Mouse (Mus musculus) stomach, embryonic 16.5 days (tissue): Measurements from ENCODE around the gene Myl7. TPM values are rescaled to one million over a fixed set of nuclear protein-coding genes. Genes with fewer than 3 reads are reported as not detected.
A peak's percentile ranks its signal among the peaks of the same experiment; 100 is the strongest.

ENCODE experiments used
- ATAC-seq: fragments of 200-750 bp; cut with Nextera tagmentation; 2 replicates; pipeline ENCODE4 v1.8.0; 2017; ENCODE audit warnings: moderate number of reproducible peaks, moderate TSS enrichment; ENCODE audit not compliant: insufficient read depth, low FRiP score
- H3K27ac ChIP-seq: fragments of 300-500 bp; sonication (generic); 2 replicates; pipeline ENCODE4 v1.5.1; 2014; ENCODE audit warnings: low read length
- H3K27me3 ChIP-seq: fragments of 300-500 bp; sonication (generic); 2 replicates; pipeline ENCODE4 v1.6.1; 2014; ENCODE audit warnings: low read length, control low read depth, mixed read lengths; ENCODE audit not compliant: control insufficient read depth, insufficient read depth
- H3K36me3 ChIP-seq: fragments of 300-500 bp; sonication (generic); 2 replicates; pipeline ENCODE4 v1.6.1; 2014; ENCODE audit warnings: low read length; ENCODE audit not compliant: control insufficient read depth, insufficient read depth
- H3K4me1 ChIP-seq: fragments of 300-500 bp; sonication (generic); 2 replicates; pipeline ENCODE4 v1.6.1; 2014; ENCODE audit warnings: low read length, control low read depth, mixed read lengths; ENCODE audit not compliant: control insufficient read depth, insufficient read depth
- H3K4me2 ChIP-seq: fragments of 300-500 bp; sonication (generic); 2 replicates; pipeline ENCODE4 v1.6.1; 2014; ENCODE audit warnings: low read depth, low read length, mixed read lengths
- H3K4me3 ChIP-seq: fragments of 300-500 bp; sonication (generic); replicated peaks from 2 replicates; pipeline ENCODE4 v1.5.1; 2014; ENCODE audit warnings: mild to moderate bottlenecking, low read length
- H3K9ac ChIP-seq: fragments of 300-500 bp; sonication (generic); 2 replicates; pipeline ENCODE4 v1.6.1; 2014; ENCODE audit warnings: low read length
- H3K9me3 ChIP-seq: fragments of 300-500 bp; sonication (generic); replicated peaks from 2 replicates; pipeline ENCODE4 v1.6.1; 2016; ENCODE audit warnings: low read length, control low read depth; ENCODE audit not compliant: control insufficient read depth
- WGBS: fragments of 180-500 bp; shearing (Covaris S2); extraction: QIAGEN DNeasy Blood & Tissue Kit; methylation state at CpG from one replicate; pipeline ENCODE4 v1.1.7; 2014; 5-methylcytosine and 5-hydroxymethylcytosine counted together
- polyA plus RNA-seq: library from polyadenylated mRNA; unstranded; fragments of >200 nt; fragmentation: Nextera tagmentation; extraction: Ambion mirVana; gene quantifications from 2 replicates; pipeline ENCODE4 v1.2.1, GENCODE M21; 2015

Myl7 gene
- polyA plus RNA-seq, 1 experiment from 2014 or later: 32.4 TPM

DNA sequence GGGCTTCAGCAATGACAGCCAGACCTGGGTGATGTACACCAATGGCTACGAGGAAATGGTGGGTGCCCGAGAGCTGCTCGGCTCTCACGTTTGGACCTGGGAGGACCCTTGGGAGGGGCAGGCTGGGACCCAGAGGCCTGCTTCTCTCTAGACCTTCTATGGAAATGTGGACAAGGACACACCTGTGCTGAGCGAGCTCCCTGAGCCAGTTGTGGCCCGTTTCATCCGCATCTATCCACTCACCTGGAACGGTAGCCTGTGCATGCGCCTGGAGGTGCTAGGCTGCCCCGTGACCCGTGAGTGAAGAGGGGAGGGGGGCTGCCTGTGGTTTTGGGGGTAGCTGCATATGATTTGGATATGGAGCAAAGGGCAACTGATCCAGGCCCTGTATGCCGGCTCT lies 30.3 kb downstream of the Myl7 start:
- Histone ChIP-seq H3K4me3 (no peak overlapping the region), H3K4me2 (no peak overlapping the region), H3K27ac (no peak overlapping the region), H3K4me1 (no peaks in the 10 kb centered on the region), H3K9ac (no peak overlapping the region), H3K9me3 (no peaks in the 10 kb centered on the region), H3K27me3 (no peaks in the 10 kb centered on the region), H3K36me3 (peaks cover 13% of the 10 kb centered on the region)
- no peak for ATAC-seq
- WGBS: 89% methylated on average over 12 of the region's 12 CpGs

DNA sequence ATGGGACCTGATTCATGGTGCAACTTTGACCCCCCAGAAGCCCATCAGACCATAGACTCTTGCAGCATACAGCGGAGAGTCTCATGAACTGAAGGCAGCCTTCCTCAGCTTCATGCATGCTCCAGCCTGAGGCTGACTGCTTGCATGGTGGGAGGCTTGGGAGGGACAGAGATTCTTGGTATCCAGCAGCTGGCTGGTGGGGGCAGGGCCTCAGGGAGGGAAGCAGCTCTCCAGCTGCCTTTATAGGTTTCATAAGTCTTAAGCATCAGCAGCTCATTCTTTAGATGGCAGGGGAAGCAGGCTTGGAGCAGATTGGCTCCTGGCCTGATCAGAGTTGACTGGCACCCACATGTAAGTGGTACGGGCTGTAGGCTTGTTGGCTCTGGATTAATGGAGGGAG lies 31.4 kb downstream of the Myl7 start:
- Histone ChIP-seq H3K4me3 (no peak overlapping the region), H3K9ac (no peak overlapping the region), H3K27ac (no peak overlapping the region), H3K4me2 (no peak overlapping the region), H3K27me3 (no peaks in the 10 kb centered on the region), H3K4me1 (no peaks in the 10 kb centered on the region), H3K9me3 (no peaks in the 10 kb centered on the region), H3K36me3 (peaks cover 6% of the 10 kb centered on the region)
- no peak for ATAC-seq
- WGBS: 79% methylated on average over 2 of the region's 2 CpGs

DNA sequence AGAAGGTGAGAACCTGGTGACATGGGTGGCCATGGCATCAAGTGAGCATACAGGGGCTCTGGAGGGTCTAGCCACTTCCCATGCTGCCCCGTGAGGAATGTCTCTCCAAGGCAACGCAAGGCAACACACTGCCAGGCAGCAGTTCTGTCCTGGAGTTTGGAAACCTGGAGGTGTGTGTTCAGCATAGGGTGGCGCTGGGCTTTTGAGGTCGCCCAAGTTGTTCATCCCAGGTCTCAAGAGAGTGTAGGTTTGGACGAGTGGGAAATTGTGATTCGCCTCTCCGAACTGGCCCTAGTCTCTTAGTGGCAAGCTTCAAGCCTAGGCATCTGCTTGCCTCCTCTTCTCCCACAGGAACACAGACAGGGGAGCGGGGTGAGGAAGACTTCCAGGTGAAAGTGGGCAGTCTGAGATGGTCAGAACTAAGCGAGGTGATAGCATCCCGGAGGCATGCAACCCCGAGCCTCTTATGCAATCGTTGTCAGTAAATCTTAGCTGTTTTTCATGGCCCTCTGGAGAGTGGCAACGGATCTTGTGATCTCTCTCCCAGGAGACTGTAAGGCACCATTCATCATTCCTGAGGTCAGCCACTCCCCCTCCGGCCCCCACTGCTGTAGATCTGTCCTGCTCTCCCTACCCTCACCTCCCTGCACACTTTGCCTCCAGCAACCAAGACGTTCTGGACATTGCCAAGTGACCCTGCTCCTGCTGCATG lies 36.0 kb downstream of the Myl7 start:
- H3K9ac ChIP-seq: peak overlapping the region; percentile 76
- peaks cover 3% of the 10 kb centered on the region for H3K4me1 ChIP-seq
- H3K9me3 ChIP-seq: no peaks in the 10 kb centered on the region
- WGBS: 16% methylated on average over 15 of the region's 15 CpGs
- no peak overlapping the region for H3K27ac ChIP-seq
- peak overlapping the region; percentile 57 for H3K4me3 ChIP-seq
- H3K36me3 ChIP-seq: no peaks in the 10 kb centered on the region
- 0 out of 2 replicates have a peak, but pooled peaks cover 3% of the 10 kb centered on the region for H3K27me3 ChIP-seq
- ATAC-seq: no peak; the same call in 1 of the 2 replicates
- H3K4me2 ChIP-seq: peak overlapping the region; percentile 74

DNA sequence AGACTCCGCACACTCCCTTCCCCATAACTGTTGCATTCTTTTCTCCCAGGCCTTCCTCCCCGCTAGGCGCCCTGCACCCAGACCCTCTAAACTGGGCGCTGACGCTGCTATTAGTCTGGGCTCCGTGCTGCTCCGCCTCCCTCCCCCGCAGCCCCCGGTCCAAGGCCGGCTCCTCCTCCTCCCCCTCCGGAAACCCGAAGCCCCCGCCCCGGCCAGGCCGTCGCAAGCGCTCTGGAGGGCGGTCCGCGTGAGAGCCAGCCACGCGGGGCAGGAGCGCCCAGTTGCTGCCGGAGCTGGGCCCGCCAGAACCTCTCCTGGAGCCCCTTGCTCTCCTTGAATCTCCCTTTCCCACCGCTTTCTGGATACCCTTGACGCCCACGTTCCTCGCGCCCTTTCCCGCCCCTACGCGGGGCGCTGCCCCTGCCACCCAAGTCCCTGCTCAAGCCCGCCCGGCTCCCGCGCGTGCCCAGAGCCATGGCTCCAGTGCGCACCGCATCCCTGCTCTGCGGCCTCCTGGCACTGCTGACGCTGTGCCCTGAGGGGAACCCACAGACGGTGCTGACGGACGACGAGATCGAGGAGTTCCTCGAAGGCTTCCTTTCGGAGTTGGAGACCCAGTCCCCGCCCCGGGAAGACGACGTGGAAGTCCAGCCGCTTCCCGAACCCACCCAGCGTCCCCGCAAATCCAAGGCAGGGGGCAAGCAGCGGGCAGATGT lies 36.7 kb downstream of the Myl7 start, which contains the start of gene Aebp1:
Aebp1 (plus strand) TSS at position 270 of the 716 bp plus-strand sequence.
- H3K4me2 ChIP-seq: peak within 1 kb of the TSS; percentile 74
- peaks cover 3% of the 10 kb centered on the region for H3K4me1 ChIP-seq
- peak within 1 kb of the TSS; percentile 57 for H3K4me3 ChIP-seq
- peak; percentile 82; the same call in 1 of the 2 replicates for ATAC-seq
- no peaks in the 10 kb centered on the region for H3K36me3 ChIP-seq
- 0 out of 2 replicates have a peak, but pooled peaks cover 3% of the 10 kb centered on the region for H3K27me3 ChIP-seq
- 0 out of 2 replicates have a peak within 1 kb of the TSS, but pooled peaks have one; percentile 20 for H3K27ac ChIP-seq
- 2% methylated on average over 59 of the region's 59 CpGs for WGBS
- H3K9ac ChIP-seq: peak within 1 kb of the TSS; percentile 76
- no peaks in the 10 kb centered on the region for H3K9me3 ChIP-seq

DNA sequence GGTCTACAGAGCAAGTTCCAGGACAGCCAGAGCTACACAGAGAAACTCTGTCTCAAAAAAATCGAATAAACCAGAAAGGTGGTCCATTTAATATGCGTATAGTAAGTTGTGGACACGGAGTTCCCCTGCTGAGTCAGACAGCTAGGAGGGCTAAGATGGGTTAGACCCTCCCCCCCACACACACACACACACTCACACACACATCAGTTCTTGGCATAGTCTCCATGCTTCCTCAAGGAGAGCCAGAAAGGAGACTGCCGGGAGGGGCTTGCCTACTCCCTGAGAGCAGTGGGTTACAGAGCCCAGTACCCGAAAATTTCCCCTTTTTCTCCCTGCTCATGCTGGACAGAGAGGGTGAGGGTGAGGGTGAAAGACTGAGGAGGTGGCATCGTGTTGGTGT lies 37.9 kb downstream of the Myl7 start:
- H3K9ac ChIP-seq: no peak overlapping the region
- no peak for ATAC-seq
- WGBS: 49% methylated on average over 6 of the region's 6 CpGs
- H3K36me3 ChIP-seq: no peaks in the 10 kb centered on the region
- 0 out of 2 replicates have a peak, but pooled peaks cover 3% of the 10 kb centered on the region for H3K27me3 ChIP-seq
- H3K9me3 ChIP-seq: no peaks in the 10 kb centered on the region
- H3K4me1 ChIP-seq: peaks cover 8% of the 10 kb centered on the region
- no peak overlapping the region for H3K4me2 ChIP-seq
- H3K4me3 ChIP-seq: no peak overlapping the region
- no peak overlapping the region for H3K27ac ChIP-seq

DNA sequence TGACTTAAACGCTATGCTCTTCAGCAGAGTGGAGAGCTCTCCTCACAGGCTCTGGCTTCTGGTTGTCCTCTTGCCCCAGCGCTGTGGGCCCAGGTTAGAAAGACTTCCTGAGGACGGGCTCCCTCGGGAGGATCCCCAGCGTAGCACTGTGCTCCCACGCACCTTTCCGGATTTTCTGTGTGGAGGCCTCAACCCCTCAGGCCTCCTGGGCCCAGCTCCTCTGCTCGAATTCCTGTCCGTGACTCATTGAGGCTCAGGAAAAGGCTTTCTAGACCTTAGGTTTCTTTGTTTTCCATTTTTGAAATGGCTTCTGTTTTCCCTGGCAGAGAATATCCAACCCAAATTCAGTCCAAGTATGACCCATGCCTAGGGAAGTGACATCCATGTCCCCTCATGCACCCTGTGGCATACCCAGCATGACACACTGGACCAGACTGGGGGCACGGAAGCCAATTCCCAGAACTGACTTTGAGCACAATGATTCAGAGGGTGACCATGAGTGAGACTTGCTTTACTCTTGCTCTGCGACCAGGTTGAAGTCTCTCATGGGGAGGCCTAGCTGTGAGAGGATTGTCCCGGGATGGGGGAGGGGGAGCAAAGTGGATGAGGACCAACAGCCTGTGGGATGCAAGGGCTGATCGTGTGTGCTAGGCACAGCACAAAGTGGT lies 38.6 kb downstream of the Myl7 start:
- Histone ChIP-seq H3K27ac (no peak overlapping the region), H3K27me3 (0 out of 2 replicates have a peak, but pooled peaks cover 3% of the 10 kb centered on the region), H3K9me3 (no peaks in the 10 kb centered on the region), H3K36me3 (no peaks in the 10 kb centered on the region), H3K9ac (no peak overlapping the region), H3K4me1 (peaks cover 9% of the 10 kb centered on the region), H3K4me3 (no peak overlapping the region), H3K4me2 (no peak overlapping the region)
- ATAC-seq: no peak
- WGBS: 88% methylated on average over 13 of the region's 13 CpGs

DNA sequence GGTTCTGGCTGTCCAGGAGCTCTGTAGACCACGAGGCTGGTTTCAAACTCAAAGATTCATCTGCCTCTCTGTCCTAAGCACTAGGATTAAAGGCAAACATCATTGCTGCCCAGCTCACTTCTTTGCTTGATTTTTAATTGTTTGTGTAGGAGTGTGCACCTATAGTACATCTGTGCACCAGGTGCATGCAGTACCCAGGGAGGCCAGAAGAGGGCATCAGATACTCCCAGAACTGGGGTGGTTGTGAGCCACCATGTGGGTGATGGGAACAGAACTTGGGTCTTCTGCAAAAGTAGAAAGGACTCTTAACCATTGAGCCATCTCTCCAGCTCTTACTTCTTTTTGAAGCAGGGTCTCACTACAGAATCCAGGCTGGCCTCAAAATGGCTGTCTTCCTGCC lies 39.9 kb downstream of the Myl7 start:
- Histone ChIP-seq H3K4me2 (no peak overlapping the region), H3K9me3 (no peaks in the 10 kb centered on the region), H3K4me3 (no peak overlapping the region), H3K27me3 (0 out of 2 replicates have a peak, but pooled peaks cover 3% of the 10 kb centered on the region), H3K36me3 (no peaks in the 10 kb centered on the region), H3K9ac (no peak overlapping the region), H3K27ac (no peak overlapping the region), H3K4me1 (peaks cover 9% of the 10 kb centered on the region)
- WGBS: 77% methylated on average over 1 of the region's 1 CpGs
- no peak for ATAC-seq

DNA sequence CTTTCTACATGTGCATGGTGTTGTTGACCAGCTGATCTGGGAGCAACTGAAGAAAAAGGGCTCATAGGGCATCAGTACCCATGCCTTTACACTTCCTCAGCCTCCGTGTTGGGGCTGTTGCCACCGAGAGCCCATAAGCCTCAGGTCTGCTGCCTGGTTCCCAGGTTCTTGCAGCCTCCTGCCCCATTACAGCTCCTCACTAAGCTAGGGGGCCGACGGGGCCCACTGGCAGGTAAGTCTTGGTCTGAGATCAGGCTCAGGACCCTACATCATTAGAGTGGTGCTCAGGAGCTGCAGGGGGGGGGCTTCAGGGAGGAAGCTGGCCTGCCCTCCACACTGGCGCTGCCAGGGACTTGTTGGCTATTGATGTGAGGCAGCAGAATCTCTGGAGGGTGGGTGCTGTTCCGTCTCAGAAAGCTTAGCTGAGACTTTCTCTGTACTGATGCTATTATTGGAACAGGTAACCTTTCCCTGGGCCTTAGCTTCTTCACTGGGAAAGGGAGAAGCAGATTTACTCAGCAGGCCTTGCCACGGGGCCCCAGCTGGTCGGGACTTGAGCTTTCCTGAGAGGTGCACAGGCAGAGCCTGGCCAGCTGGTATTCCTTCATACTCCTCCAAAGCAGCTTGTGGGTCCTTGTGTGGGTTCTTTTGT lies 42.0 kb downstream of the Myl7 start:
- 0 out of 2 replicates have a peak, but pooled peaks cover 3% of the 10 kb centered on the region for H3K27me3 ChIP-seq
- H3K27ac ChIP-seq: no peak overlapping the region
- WGBS: 72% methylated on average over 8 of the region's 8 CpGs
- H3K9me3 ChIP-seq: no peaks in the 10 kb centered on the region
- H3K36me3 ChIP-seq: no peaks in the 10 kb centered on the region
- ATAC-seq: no peak
- no peak overlapping the region for H3K4me3 ChIP-seq
- H3K4me1 ChIP-seq: peaks cover 9% of the 10 kb centered on the region
- no peak overlapping the region for H3K4me2 ChIP-seq
- no peak overlapping the region for H3K9ac ChIP-seq
